Mouse (Mus musculus): ENCODE measurements around the gene Fam229b.
A peak's percentile ranks its signal among the peaks of the same experiment; 100 is the strongest.

Gene Fam229b

GRCm38 (mm10) chr10:39133462-39134310 is at the start of gene Fam229b, which contains the start of gene Tube1:
Fam229b (minus strand) TSS chr10:39133914.
Tube1 (plus strand) TSS chr10:39133976.
- peak; percentile 94 for ATAC-seq (ENCODE audit: insufficient number of reproducible peaks, low FRiP score, low TSS enrichment)

DNA sequence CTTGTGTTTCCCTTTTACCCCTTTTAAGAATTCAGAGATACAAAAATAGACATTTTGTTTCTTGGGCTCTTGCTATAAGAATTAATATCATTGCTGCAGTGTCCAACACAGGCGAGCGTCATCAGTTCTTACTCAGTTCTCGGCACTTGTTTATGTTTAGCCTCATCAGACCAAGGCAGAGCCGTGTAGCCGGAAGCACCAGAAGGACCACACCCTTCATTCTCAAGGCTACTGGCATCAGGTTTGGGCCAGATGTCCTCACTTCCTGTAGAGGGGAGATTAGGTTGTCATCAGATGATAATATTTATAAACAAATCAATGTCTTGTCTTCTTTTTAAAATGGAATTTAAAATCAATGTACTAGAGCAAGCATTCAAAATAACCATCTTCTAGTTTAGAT is 43.3 kb upstream of the Fam229b start:
- ATAC-seq (ENCODE audit: insufficient number of reproducible peaks, low FRiP score, low TSS enrichment), result no peak

GRCm38 (mm10) chr10:39173077-39173476 is 39.4 kb upstream of the Fam229b start:
- ATAC-seq (ENCODE audit: insufficient number of reproducible peaks, low FRiP score, low TSS enrichment), result no peak

DNA sequence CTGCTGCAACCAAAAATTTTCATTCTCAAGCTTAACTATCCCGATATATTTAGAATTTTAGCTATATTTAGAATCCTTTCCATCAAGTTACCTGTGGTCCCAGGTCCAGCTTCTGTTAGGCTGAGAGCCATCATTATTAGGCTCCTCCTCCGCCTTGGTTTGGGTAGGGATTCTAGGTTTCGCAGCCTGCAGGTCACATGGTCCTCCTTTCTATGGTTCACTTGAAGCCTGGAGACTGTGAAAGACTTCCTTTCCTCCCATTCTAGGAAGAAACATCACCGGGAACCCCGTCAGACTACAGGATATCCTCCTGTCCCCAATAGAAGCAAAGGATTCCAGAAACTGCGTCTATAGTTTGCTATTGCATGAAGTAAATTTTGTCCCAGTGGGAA is 38.8 kb upstream of the Fam229b start:
- ATAC-seq (ENCODE audit: insufficient number of reproducible peaks, low FRiP score, low TSS enrichment), result no peak

- peak; percentile 81 for ATAC-seq (ENCODE audit: insufficient number of reproducible peaks, low FRiP score, low TSS enrichment)
Observed at GRCm38 (mm10) chr10:39171603-39172539, 38.2 kb upstream of the Fam229b start.

DNA sequence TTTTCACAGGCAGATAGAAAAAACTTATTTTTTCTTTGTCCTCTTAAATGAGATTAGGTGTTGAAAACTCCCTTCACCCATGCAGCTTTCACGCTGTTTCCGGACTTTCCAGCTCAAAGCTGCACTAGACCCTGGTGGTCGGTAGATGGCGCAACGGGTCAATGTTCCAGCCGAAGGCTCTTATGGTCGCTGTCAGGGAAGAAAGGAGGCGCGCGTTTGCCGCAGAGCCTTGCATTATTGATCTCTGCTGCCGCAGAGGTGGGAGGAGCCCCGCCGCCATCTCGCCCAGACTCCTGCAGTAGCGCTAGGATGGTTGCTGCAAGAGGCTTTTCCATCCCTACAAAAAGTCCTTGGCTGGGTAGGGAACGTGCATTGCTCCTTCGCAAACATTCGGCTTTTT is 37.4 kb upstream of the Fam229b start:
- ATAC-seq (ENCODE audit: insufficient number of reproducible peaks, low FRiP score, low TSS enrichment), result peak; percentile 85

- ATAC-seq (ENCODE audit: insufficient number of reproducible peaks, low FRiP score, low TSS enrichment), result no peak
Observed at GRCm38 (mm10) chr10:39170706-39171105, 37.0 kb upstream of the Fam229b start.

DNA sequence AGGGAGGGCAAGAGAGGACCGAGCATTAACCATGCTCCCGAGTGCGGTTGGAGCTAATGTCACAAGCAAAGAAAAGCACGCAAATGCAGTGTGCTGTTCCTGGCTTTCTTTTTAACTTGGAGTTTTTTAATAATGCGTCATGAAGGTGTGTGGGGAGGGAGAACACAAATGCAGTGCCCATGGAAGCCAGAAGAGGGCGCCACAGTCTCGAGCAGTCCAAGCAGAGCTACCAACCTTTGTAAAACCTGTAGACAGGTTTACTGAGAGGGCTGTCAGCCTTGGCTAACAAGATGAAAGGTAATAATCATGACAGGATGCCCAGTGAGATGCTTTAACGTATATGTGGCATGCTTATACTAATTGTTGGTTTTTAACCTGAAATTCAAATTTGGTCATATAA is 36.5 kb upstream of the Fam229b start:
- ATAC-seq (ENCODE audit: insufficient number of reproducible peaks, low FRiP score, low TSS enrichment), result peak; percentile 21; the same call in 1 of the 2 replicates

- ATAC-seq (ENCODE audit: insufficient number of reproducible peaks, low FRiP score, low TSS enrichment), result no peak
Observed at GRCm38 (mm10) chr10:39169642-39170041, 35.9 kb upstream of the Fam229b start.

DNA sequence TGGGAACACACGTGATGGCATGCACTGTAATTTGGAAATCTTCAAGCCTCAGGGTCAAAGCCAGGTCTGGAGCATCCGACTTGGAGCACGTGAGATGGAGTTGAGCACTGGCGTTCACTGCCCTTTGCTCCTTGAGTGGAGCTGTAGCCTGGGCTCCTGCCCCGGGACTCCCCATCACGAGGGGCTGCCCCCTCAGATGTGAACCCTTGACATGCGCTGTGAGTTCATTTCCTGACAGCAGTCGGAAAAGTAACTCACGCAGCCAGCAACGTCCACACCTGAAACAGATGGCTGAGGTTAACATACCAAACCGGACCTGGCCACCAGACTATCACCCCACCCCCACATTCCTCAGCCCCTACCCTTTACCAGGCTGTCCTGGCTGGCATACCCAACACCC is 33.9 kb upstream of the Fam229b start:
- no peak for ATAC-seq (ENCODE audit: insufficient number of reproducible peaks, low FRiP score, low TSS enrichment)

DNA sequence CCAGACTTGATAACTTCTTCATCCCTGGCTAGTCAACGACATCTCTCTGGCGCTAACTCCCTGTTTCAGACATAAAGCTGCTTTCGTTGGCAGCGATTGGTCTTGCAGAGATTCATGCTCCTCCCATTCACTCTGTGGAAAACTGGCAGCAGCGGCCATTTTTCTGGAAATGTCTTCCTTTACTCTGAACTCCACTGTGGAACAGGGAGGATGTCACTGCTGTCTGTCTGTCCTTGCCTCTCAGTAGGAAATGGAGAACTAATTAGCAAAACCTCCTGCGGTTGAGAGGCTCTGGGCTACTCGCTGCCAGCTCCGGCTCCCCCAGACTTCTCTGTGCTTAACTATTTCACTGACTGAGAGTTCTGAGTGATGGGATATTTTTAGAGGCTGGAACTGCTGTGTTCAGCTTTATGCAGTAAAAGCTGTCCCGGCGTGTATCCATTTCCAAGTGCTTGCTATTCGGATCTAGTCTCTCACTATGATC is 32.0 kb upstream of the Fam229b start:
- peak; percentile 34 for ATAC-seq (ENCODE audit: insufficient number of reproducible peaks, low FRiP score, low TSS enrichment)

DNA sequence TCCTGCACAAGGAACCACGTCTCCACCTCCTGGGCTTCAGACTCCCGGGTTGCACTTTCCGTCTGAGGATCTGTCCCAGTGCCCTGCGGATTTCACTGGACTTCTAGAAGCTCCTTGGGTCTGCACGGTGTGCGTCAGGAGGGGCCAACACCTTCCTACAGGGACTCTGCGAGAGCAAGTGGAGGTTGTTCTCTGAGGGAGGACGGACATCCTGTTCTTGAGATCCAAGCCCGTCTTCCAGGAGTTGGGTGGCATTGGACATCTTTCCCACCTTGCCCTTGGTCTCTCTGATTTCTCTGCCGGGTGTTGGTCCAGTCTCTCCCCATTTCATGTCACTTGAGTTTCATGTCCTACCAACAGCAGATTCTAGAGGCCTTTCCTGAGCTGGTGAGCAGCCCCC is 30.0 kb upstream of the Fam229b start, which contains the start of gene Ccn6:
TSS of gene Ccn6 (minus strand) at position 101 of the 400 bp plus-strand sequence.
- no peak for ATAC-seq (ENCODE audit: insufficient number of reproducible peaks, low FRiP score, low TSS enrichment)

DNA sequence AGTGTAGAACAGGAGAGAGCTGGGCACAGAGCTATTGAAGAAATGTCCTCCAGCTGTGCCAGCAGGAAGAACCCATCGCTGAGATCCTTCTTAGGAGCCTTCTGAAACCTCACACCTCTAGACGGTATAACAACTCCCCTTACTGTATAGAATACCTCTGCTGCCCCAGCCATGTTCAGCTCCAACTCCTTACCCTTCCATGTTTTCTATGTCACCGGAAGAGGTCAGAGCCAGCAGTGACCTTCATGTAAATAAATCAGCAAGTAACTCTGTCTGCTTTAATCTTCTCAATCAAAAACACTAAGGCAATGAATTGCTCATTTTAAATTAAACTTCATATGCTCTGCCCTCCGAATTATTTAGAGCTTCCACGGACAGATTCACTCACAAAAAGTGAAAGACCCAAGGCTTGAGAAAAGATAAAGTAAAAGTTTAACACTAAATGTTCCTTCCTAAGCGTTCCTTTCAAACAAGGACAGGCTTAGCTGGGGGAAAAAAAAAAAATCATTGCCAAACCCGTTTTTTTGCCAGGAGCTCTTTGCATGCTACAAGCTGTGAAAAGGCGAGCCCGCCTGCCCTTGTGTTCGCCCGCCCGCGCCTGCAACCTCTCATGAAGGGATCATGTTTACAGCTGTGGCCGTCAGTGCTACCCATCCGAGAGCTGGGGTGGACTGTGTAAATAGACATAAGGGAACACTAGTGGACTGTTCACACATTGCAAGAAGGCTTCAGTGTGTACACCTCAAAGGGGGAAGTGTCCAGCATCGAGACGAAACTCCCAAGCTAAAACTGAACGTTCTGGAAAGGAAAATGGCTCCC is 29.2 kb upstream of the Fam229b start:
- no peak for ATAC-seq (ENCODE audit: insufficient number of reproducible peaks, low FRiP score, low TSS enrichment)

- no peak for ATAC-seq (ENCODE audit: insufficient number of reproducible peaks, low FRiP score, low TSS enrichment)
Observed at GRCm38 (mm10) chr10:39161406-39161805, 27.7 kb upstream of the Fam229b start.

GRCm38 (mm10) chr10:39158306-39158705 is 24.6 kb upstream of the Fam229b start:
- no peak for ATAC-seq (ENCODE audit: insufficient number of reproducible peaks, low FRiP score, low TSS enrichment)

DNA sequence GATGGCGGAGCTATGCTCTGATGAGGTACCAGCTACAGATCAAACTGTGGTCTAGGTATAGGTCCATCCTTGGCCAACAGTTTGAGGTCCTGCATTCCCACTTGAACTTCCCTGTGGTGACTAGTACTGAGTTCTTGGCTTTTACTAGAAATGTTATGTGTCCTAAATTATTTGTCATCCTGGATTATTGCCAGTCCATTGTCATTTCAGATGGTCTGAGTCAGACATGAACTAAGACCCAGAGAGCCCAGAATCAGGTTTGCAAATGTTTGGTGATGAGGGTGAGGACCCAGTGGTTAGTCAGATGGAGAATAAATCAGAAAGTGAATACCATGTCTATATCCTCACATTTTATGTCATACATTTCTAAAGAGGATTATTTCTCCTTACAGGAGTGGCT is 23.6 kb upstream of the Fam229b start:
- ATAC-seq (ENCODE audit: insufficient number of reproducible peaks, low FRiP score, low TSS enrichment), result no peak

- no peak for ATAC-seq (ENCODE audit: insufficient number of reproducible peaks, low FRiP score, low TSS enrichment)
Observed at GRCm38 (mm10) chr10:39156719-39157118, 23.0 kb upstream of the Fam229b start.

DNA sequence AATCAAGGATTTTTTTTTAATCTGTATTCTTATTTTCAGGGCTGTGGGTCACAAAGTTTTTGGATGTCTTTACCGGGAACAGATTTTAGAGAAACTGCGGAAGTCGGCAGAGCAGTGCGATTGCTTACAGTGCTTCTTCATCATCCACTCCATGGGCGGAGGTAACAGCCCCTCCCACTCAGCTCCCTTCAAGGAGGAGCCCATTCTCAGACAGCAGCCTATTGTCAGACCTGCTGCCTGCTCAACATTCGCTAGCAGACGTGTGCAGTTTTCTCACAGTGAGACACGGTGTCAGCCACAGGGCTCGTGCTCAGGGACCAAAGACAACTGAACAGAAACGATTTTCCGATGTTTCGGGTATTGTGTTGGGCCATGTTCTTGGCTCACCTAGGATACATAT is 8.5 kb upstream of the Fam229b start:
- no peak for ATAC-seq (ENCODE audit: insufficient number of reproducible peaks, low FRiP score, low TSS enrichment)

DNA sequence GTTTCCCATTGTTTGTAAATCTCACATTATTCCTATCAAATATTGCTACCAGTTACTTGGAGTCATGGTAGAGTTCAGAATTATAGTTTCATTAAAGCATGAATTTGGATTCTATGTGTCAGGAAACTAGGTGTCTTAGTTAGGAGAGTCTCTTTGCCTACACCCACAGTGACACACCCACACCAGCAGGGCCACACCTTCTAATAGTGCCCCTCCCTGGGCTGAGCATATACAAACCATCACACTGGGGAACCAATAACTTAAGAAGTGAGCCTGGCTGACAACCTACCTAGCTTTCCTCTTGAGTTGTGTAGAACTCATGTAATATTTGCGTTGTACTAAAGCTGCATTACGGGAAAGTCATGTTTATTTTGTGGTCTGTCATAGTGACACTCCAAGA is 7.7 kb upstream of the Fam229b start:
- ATAC-seq (ENCODE audit: insufficient number of reproducible peaks, low FRiP score, low TSS enrichment), result no peak

GRCm38 (mm10) chr10:39140843-39141242 is 7.1 kb upstream of the Fam229b start:
- no peak for ATAC-seq (ENCODE audit: insufficient number of reproducible peaks, low FRiP score, low TSS enrichment)

Measured in cerebellum, adult (tissue).